Mouse (Mus musculus): Measurements from ENCODE around the gene Iqcg. TPM values are rescaled to one million over a fixed set of nuclear protein-coding genes. Genes with fewer than 3 reads are reported as not detected.

Gene Iqcg
- total and polyA plus RNA-seq, 3 experiments: 3.4 to 21.8 (median 7.3) TPM

GRCm38 (mm10) chr16:32981405-32981804 is 74.6 kb downstream of the Iqcg start:
- no peak for TF ChIP-seq POLR2AphosphoS2 (IDR thresholded peaks at IDR 0.05; ENCODE audit: low read depth, low read length)
- TF ChIP-seq BHLHE40 (IDR thresholded peaks at IDR 0.05; ENCODE audit: low read depth, low read length): no peak
- no peak for TF ChIP-seq CTCF (conservative IDR thresholded peaks at IDR 0.05 in 1 of 2, IDR thresholded peaks at IDR 0.05 in 1 of 2; ENCODE audit: low read depth in 2 of 2, low read length in 2 of 2)
- no peak for TF ChIP-seq E2F4 (IDR thresholded peaks at IDR 0.05; ENCODE audit: insufficient replicate concordance, low read depth, low read length)
- no peak for TF ChIP-seq ELF1 (IDR thresholded peaks at IDR 0.05; ENCODE audit: low read depth, low read length)
- no peak for TF ChIP-seq RAD21 (IDR thresholded peaks at IDR 0.05; ENCODE audit: low read depth, low read length)
- no peak for TF ChIP-seq MAZ (IDR thresholded peaks at IDR 0.05; ENCODE audit: low read depth, low read length)
- no peak for TF ChIP-seq CHD1 (IDR thresholded peaks at IDR 0.05; ENCODE audit: low read depth, low read length)
- no peak for TF ChIP-seq MEF2A (IDR thresholded peaks at IDR 0.05; ENCODE audit: borderline replicate concordance, low read depth, low read length)
- TF ChIP-seq CHD2 (IDR thresholded peaks at IDR 0.05; ENCODE audit: low read length): no peak
- no peak for TF ChIP-seq MAFK (IDR thresholded peaks at IDR 0.05; ENCODE audit: insufficient replicate concordance, low read length)
- no peak for TF ChIP-seq SMC3 (IDR thresholded peaks at IDR 0.05; ENCODE audit: low read depth, low read length)
- TF ChIP-seq JUND (conservative IDR thresholded peaks at IDR 0.05; ENCODE audit: low read depth, low read length): no peak
- no peak for TF ChIP-seq TBP (conservative IDR thresholded peaks at IDR 0.05; ENCODE audit: low read depth, low read length)
- Histone ChIP-seq H3K79me2 (replicated peaks; ENCODE audit: control insufficient read depth, extremely low read depth, insufficient read depth, poor library complexity, severe bottlenecking) (no peaks in the 10 kb centered on the region), H3K27ac (ENCODE audit: insufficient read depth, low read depth) (no peak overlapping the region), H3K36me3 (replicated peaks in 1 of 2; ENCODE audit: control insufficient read depth in 1 of 2, insufficient read depth in 1 of 2, low read length in 1 of 2) (peaks cover 21 to 79% of the 10 kb centered on the region in 2 experiments), H3K4me2 (ENCODE audit: insufficient read depth, low read depth, poor library complexity, severe bottlenecking) (no peak overlapping the region), H3K4me3 (replicated peaks in 1 of 3; ENCODE audit: low read depth in 2 of 3, low read length in 2 of 3, poor library complexity in 1 of 3) (no peak overlapping the region), H3K4me1 (ENCODE audit: control insufficient read depth in 1 of 2, insufficient read depth in 2 of 2) (peaks cover 0 to 21% of the 10 kb centered on the region in 2 experiments; a peak in 2 of 4 replicates), H3K27me3 (replicated peaks) (no peaks in the 10 kb centered on the region), H3K9me3 (replicated peaks; ENCODE audit: low read length) (no peaks in the 10 kb centered on the region), H3K9ac (ENCODE audit: insufficient read depth, low read depth) (no peak overlapping the region)
- in situ Hi-C loops (cut with MboI; ENCODE audit: low pct_ligation_motif_present, low pct_unique_long_range_greater_than_20kb, low sequenced_read_pairs) (no loop called here), dilution Hi-C loops (cut with MboI; ENCODE audit: extremely low pct_ligation_motif_present, extremely low pct_unique_long_range_greater_than_20kb, low sequenced_read_pairs) (no loop called here)
- DNase-seq (ENCODE audit: extremely low read depth): no peak

- Histone ChIP-seq H3K4me3 (replicated peaks in 1 of 3; ENCODE audit: low read depth in 2 of 3, low read length in 2 of 3, poor library complexity in 1 of 3) (no peak overlapping the region), H3K36me3 (replicated peaks in 1 of 2; ENCODE audit: control insufficient read depth in 1 of 2, insufficient read depth in 1 of 2, low read length in 1 of 2) (peaks cover 23 to 74% of the 10 kb centered on the region in 2 experiments), H3K27me3 (replicated peaks) (no peaks in the 10 kb centered on the region), H3K9me3 (replicated peaks; ENCODE audit: low read length) (no peaks in the 10 kb centered on the region), H3K79me2 (replicated peaks; ENCODE audit: control insufficient read depth, extremely low read depth, insufficient read depth, poor library complexity, severe bottlenecking) (no peaks in the 10 kb centered on the region), H3K4me1 (ENCODE audit: control insufficient read depth in 1 of 2, insufficient read depth in 2 of 2) (peaks cover 0 to 21% of the 10 kb centered on the region in 2 experiments; a peak in 2 of 4 replicates), H3K27ac (ENCODE audit: insufficient read depth, low read depth) (no peak overlapping the region), H3K9ac (ENCODE audit: insufficient read depth, low read depth) (no peak overlapping the region), H3K4me2 (ENCODE audit: insufficient read depth, low read depth, poor library complexity, severe bottlenecking) (no peak overlapping the region)
- no peak for TF ChIP-seq PAX5 (IDR thresholded peaks at IDR 0.05; ENCODE audit: low read length)
- no peak for TF ChIP-seq ELF1 (IDR thresholded peaks at IDR 0.05; ENCODE audit: low read depth, low read length)
- no peak for TF ChIP-seq NELFE (IDR thresholded peaks at IDR 0.05; ENCODE audit: low read depth, low read length)
- TF ChIP-seq IRF4 (IDR thresholded peaks at IDR 0.05; ENCODE audit: low read depth, low read length): no peak
- no peak for TF ChIP-seq CHD2 (IDR thresholded peaks at IDR 0.05; ENCODE audit: low read length)
- TF ChIP-seq RAD21 (IDR thresholded peaks at IDR 0.05; ENCODE audit: low read depth, low read length): no peak
- no peak for TF ChIP-seq RCOR1 (conservative IDR thresholded peaks at IDR 0.05; ENCODE audit: low read depth, low read length)
- TF ChIP-seq ZNF384 (IDR thresholded peaks at IDR 0.05; ENCODE audit: low read depth, low read length): no peak
- TF ChIP-seq JUN (IDR thresholded peaks at IDR 0.05; ENCODE audit: insufficient read depth, low read depth, low read length): no peak
- DNase-seq (ENCODE audit: extremely low read depth): no peak
- in situ Hi-C loops (cut with MboI; ENCODE audit: low pct_ligation_motif_present, low pct_unique_long_range_greater_than_20kb, low sequenced_read_pairs): no loop called here
- dilution Hi-C loops (cut with MboI; ENCODE audit: extremely low pct_ligation_motif_present, extremely low pct_unique_long_range_greater_than_20kb, low sequenced_read_pairs): no loop called here
These were observed 75.8 kb downstream of the Iqcg start for GRCm38 (mm10) chr16:32980227-32980626.
